Mouse (Mus musculus) CH12.LX (cell line): Measurements from ENCODE around the gene Gm10638. TPM values are rescaled to one million over a fixed set of nuclear protein-coding genes. Genes with fewer than 3 reads are reported as not detected.

Experiments
- DNase-seq: peaks from one replicate; pipeline ENCODE4 v3.0.0-alpha.2; 2013; ENCODE audit errors: extremely low read depth
- H3K27ac ChIP-seq: 2 replicates; pipeline ENCODE4 v1.5.1; 2012; ENCODE audit warnings: low read depth, mild to moderate bottlenecking, control low read depth, moderate library complexity; ENCODE audit not compliant: insufficient read depth
- H3K27me3 ChIP-seq: replicated peaks from 2 replicates; pipeline ENCODE3; 2012; ENCODE audit warnings: inconsistent platforms
- H3K36me3 ChIP-seq, 2 experiments: replicated peaks in 1 of 2; 2 replicates each; pipeline versions ENCODE3 to v1.6.1; 2012; ENCODE audit warnings: inconsistent platforms in 1 of 2, low read length in 1 of 2, mild to moderate bottlenecking in 1 of 2, mixed read lengths in 1 of 2, moderate library complexity in 1 of 2; ENCODE audit not compliant: control insufficient read depth in 1 of 2, insufficient read depth in 1 of 2
- H3K4me1 ChIP-seq, 2 experiments: 2 replicates each; pipeline ENCODE4 v1.6.1; 2012; ENCODE audit warnings: inconsistent platforms in 1 of 2, moderate library complexity in 1 of 2; ENCODE audit not compliant: insufficient read depth in 2 of 2, control insufficient read depth in 1 of 2
- H3K4me2 ChIP-seq: 2 replicates; pipeline ENCODE4 v1.6.1; 2012; ENCODE audit warnings: low read depth, mild to moderate bottlenecking, control low read depth; ENCODE audit not compliant: poor library complexity, insufficient read depth, severe bottlenecking
- H3K4me3 ChIP-seq, 3 experiments: fragments of 150-350 bp in 1 of 3; sonication (generic) in 1 of 3; replicated peaks in 1 of 3; 2 replicates each; pipeline versions ENCODE3 to v1.5.1; 2011 to 2012; ENCODE audit warnings: low read depth in 2 of 3, low read length in 2 of 3, mild to moderate bottlenecking in 2 of 3, moderate library complexity in 2 of 3, control low read depth in 1 of 3, improper control_type of control experiment in 1 of 3, inconsistent platforms in 1 of 3, mixed read lengths in 1 of 3; ENCODE audit not compliant: poor library complexity in 1 of 3
- H3K79me2 ChIP-seq: replicated peaks from 2 replicates; pipeline ENCODE4 v1.6.1; 2012; ENCODE audit warnings: mild to moderate bottlenecking, moderate library complexity; ENCODE audit not compliant: control insufficient read depth, poor library complexity, insufficient read depth, severe bottlenecking; ENCODE audit errors: extremely low read depth
- H3K9ac ChIP-seq: 2 replicates; pipeline ENCODE4 v1.6.1; 2012; ENCODE audit warnings: low read depth, mild to moderate bottlenecking, control low read depth, moderate library complexity; ENCODE audit not compliant: insufficient read depth
- H3K9me3 ChIP-seq: replicated peaks from 2 replicates; pipeline ENCODE3; 2012; ENCODE audit warnings: low read length, inconsistent platforms, mixed read lengths
- CHD2 ChIP-seq: IDR thresholded peaks from 2 replicates; pipeline ENCODE4 v1.6.1; 2011; ENCODE audit warnings: low read length, improper control_type of control experiment
- E2F4 ChIP-seq: IDR thresholded peaks from 2 replicates; pipeline ENCODE4 v1.6.1; 2011; ENCODE audit warnings: low read depth, low read length, improper control_type of control experiment; ENCODE audit not compliant: insufficient replicate concordance
- JUN ChIP-seq: IDR thresholded peaks from 2 replicates; pipeline ENCODE4 v1.6.1; 2011; ENCODE audit warnings: low read depth, mild to moderate bottlenecking, low read length, improper control_type of control experiment, moderate library complexity; ENCODE audit not compliant: insufficient read depth
- JUND ChIP-seq: conservative IDR thresholded peaks from 2 replicates; pipeline ENCODE4 v1.6.1; 2011; ENCODE audit warnings: low read depth, low read length, improper control_type of control experiment
- KAT2A ChIP-seq: IDR thresholded peaks from 2 replicates; pipeline ENCODE4 v1.6.1; 2012; ENCODE audit warnings: low read length, improper control_type of control experiment, inconsistent platforms; ENCODE audit not compliant: insufficient replicate concordance
- MAX ChIP-seq: IDR thresholded peaks from 2 replicates; pipeline ENCODE4 v1.6.1; 2011; ENCODE audit warnings: low read length, improper control_type of control experiment
- MEF2A ChIP-seq: IDR thresholded peaks from 2 replicates; pipeline ENCODE4 v1.6.1; 2014; ENCODE audit warnings: low read depth, mild to moderate bottlenecking, inconsistent platforms, low read length, improper control_type of control experiment, borderline replicate concordance
- MYC ChIP-seq: IDR thresholded peaks from 2 replicates; pipeline ENCODE4 v1.6.1; 2011; ENCODE audit warnings: low read depth, mild to moderate bottlenecking, improper control_type of control experiment, low read length
- NELFE ChIP-seq: IDR thresholded peaks from 2 replicates; pipeline ENCODE4 v1.6.1; 2011; ENCODE audit warnings: low read depth, low read length, improper control_type of control experiment
- NRF1 ChIP-seq: IDR thresholded peaks from 2 replicates; pipeline ENCODE4 v1.6.1; 2014; ENCODE audit warnings: low read depth, mild to moderate bottlenecking, inconsistent platforms, low read length, improper control_type of control experiment, moderate library complexity
- PAX5 ChIP-seq: IDR thresholded peaks from 2 replicates; pipeline ENCODE4 v1.6.1; 2012; ENCODE audit warnings: low read length, inconsistent platforms, mixed read lengths
- POLR2A ChIP-seq: IDR thresholded peaks from 2 replicates; pipeline ENCODE4 v1.6.1; 2011; ENCODE audit warnings: low read depth, mild to moderate bottlenecking, improper control_type of control experiment, low read length
- SIN3A ChIP-seq: IDR thresholded peaks from 2 replicates; pipeline ENCODE4 v1.6.1; 2012; ENCODE audit warnings: low read length, improper control_type of control experiment, inconsistent platforms
- SMC3 ChIP-seq: IDR thresholded peaks from 2 replicates; pipeline ENCODE4 v1.6.1; 2011; ENCODE audit warnings: low read depth, low read length, improper control_type of control experiment
- TBP ChIP-seq: conservative IDR thresholded peaks from 2 replicates; pipeline ENCODE4 v1.6.1; 2011; ENCODE audit warnings: low read depth, low read length, improper control_type of control experiment
- USF2 ChIP-seq: conservative IDR thresholded peaks from 2 replicates; pipeline ENCODE4 v1.6.1; 2011; ENCODE audit warnings: low read depth, low read length, improper control_type of control experiment
- ZNF384 ChIP-seq: IDR thresholded peaks from 2 replicates; pipeline ENCODE4 v1.6.1; 2012; ENCODE audit warnings: low read depth, low read length, improper control_type of control experiment, inconsistent platforms
- dilution Hi-C: fragments of 300-500 bp; cut with MboI; formaldehyde crosslinking; loops from 2 replicates; pipeline ENCODE4 v1.14.3; 2020; ENCODE audit warnings: low sequenced_read_pairs; ENCODE audit not compliant: extremely low pct_unique_long_range_greater_than_20kb, extremely low pct_ligation_motif_present
- in situ Hi-C: fragments of 300-500 bp; cut with MboI; formaldehyde crosslinking; loops from 3 replicates; pipeline ENCODE4 v1.14.3; 2019; ENCODE audit warnings: low sequenced_read_pairs, low pct_ligation_motif_present, low pct_unique_long_range_greater_than_20kb, mixed read lengths
- polyA plus RNA-seq: library from polyadenylated mRNA; unstranded; fragments of >175 nt; gene quantifications from 2 replicates; pipeline ENCODE4 v1.2.1, GENCODE M21; 2012; ENCODE audit warnings: low read depth; ENCODE audit not compliant: insufficient read length
- total RNA-seq, 2 experiments: library from RNA; depleted of rRNA; stranded (reverse); fragments of 300-350 nt in 1 of 2; fragments of >200 nt in 1 of 2; gene quantifications; 2 replicates each; pipeline ENCODE4 v1.2.3; 2012 to 2014

Gm10638 gene
- total and polyA plus RNA-seq, 3 experiments: 0.13 TPM; not detected in 2

GRCm38 (mm10) chr8:86702453-86702852 lies 43.0 kb upstream of the Gm10638 start:
- TF ChIP-seq NRF1 (no peak), NELFE (no peak), SIN3A (no peak), MAX (no peak)
- TF ChIP-seq, all 38 proteins: peak for 0
- Histone ChIP-seq H3K9me3 (no peaks in the 10 kb centered on the region), H3K36me3 (peaks cover 7 to 37% of the 10 kb centered on the region in 2 experiments), H3K27ac (no peak overlapping the region), H3K9ac (no peak overlapping the region), H3K4me2 (no peak overlapping the region), H3K79me2 (no peaks in the 10 kb centered on the region), H3K4me3 (no peak overlapping the region), H3K27me3 (no peaks in the 10 kb centered on the region), H3K4me1 (no peaks in the 10 kb centered on the region)
- dilution Hi-C loops: no loop called here
- in situ Hi-C loops: no loop called here
- no peak for DNase-seq

- H3K4me3 ChIP-seq: no peak overlapping the region
- dilution Hi-C loops: no loop called here
- H3K9ac ChIP-seq: no peak overlapping the region
- H3K4me2 ChIP-seq: no peak overlapping the region
- no peak for DNase-seq
- no peaks in the 10 kb centered on the region for H3K27me3 ChIP-seq
- H3K9me3 ChIP-seq: no peaks in the 10 kb centered on the region
- TF ChIP-seq MYC (no peak), SMC3 (no peak), POLR2A (no peak), E2F4 (no peak), MEF2A (no peak), PAX5 (no peak), NELFE (no peak), USF2 (no peak), JUND (no peak), ZNF384 (no peak), TBP (no peak), MAX (no peak), JUN (no peak), KAT2A (no peak), CHD2 (no peak)
- no peak overlapping the region for H3K27ac ChIP-seq
- peaks cover 0 to 11% of the 10 kb centered on the region in 2 experiments; a peak in 2 of 4 replicates for H3K4me1 ChIP-seq
- in situ Hi-C loops: no loop called here
- peaks cover 5 to 40% of the 10 kb centered on the region in 2 experiments for H3K36me3 ChIP-seq
- no peaks in the 10 kb centered on the region for H3K79me2 ChIP-seq
Observed at GRCm38 (mm10) chr8:86705317-86705716, 40.2 kb upstream of the Gm10638 start.
